Mouse (Mus musculus): ENCODE data around the gene Nudt21.

DNA sequence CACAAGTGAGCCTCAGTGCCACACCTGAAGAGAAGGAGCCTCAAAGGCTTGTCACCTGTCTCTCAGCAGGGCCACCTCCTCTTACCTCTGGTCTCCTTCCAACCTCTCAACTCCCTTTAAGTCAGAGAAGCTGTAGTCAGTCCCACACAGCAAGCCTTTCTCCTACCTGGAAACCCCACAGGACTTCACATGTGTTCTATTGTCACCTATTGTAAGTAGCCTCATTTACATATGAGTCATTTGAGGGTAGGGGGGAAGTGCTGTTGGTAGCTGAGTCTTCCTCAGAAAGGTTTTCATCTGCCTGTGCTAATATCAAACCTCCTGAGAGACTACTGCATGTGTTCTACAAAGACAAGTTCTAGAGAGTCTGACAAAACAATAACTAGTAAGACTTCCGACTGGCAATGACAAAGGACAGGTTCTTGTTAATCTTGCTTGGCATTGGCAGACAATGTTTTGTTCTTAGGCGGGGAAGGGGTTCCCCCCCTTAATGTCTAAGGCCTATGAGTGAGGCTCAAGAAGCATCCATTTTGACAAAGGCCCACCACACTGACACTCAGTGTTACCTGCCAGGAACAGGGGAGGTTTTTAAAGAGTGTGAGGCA, 26.6 kb downstream of the Nudt21 start:
- TF ChIP-seq POLR2A (IDR thresholded peaks at IDR 0.05; ENCODE audit: control insufficient read depth, low read depth, low read length) (no peak), CTCF (IDR thresholded peaks at IDR 0.05; ENCODE audit: control insufficient read depth, insufficient read depth, insufficient replicate concordance, low read depth, low read length) (no peak)
